8 mouse cellular contexts compared by ENCODE assay signal in the genomic region with DNA sequence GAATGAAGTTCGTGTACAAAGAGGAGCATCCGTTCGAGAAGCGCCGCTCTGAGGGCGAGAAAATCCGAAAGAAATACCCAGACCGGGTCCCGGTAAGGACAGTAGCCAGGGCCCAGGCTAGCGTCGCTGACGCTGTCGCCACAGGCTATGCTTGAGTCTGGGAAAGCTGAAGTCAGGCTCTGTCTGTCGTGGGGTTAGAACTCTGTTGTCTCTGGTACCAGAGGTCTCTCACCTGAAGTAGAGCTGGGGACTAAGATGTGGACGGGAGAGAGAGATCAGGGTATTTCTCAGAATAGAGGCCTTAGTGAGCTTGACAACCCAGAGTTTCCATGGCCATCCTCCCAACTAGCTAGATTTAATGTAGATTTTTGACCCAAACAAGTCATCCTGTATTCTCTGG. TPM values are rescaled to one million over a fixed set of nuclear protein-coding genes. Genes with fewer than 3 reads are reported as not detected.
DNase-seq lines count a peak whose midpoint lies in the region; ATAC-seq and TF ChIP-seq lines count a peak whose summit lies in the region.

No protein-coding gene starts in this region.

- H3K4me3 ChIP-seq in left cerebral cortex, adult 2 months, result peak overlapping the region; percentile 93
- H3K4me3 ChIP-seq in embryonic facial prominence, embryonic 13.5 days, result peak overlapping the region; percentile 84
- H3K4me3 ChIP-seq in intestine, embryonic 16.5 days (ENCODE audit: low read length), result peak overlapping the region; percentile 81
- H3K4me3 ChIP-seq in myocyte, result peak overlapping the region; percentile 61

- H3ac ChIP-seq in myocyte (ENCODE audit: control insufficient read depth, insufficient read length), result peak overlapping the region; percentile 70

- ATAC-seq in embryonic facial prominence, embryonic 13.5 days (ENCODE audit: insufficient number of reproducible peaks, insufficient read depth, low FRiP score, low TSS enrichment, low read depth), result no peak
- ATAC-seq in intestine, embryonic 16.5 days, result peak; percentile 12

- 0% methylated on average over 15 of the region's 15 CpGs for WGBS in embryonic facial prominence, embryonic 13.5 days
- 0% methylated on average over 15 of the region's 15 CpGs for WGBS in intestine, embryonic 16.5 days

- TF ChIP-seq POLR2A in myocyte (IDR thresholded peaks at IDR 0.05; ENCODE audit: insufficient read length, low read depth), result no peak

- intact Hi-C loops in left cerebral cortex, adult 2 months (cut with DNase I), result no loop called here
- intact Hi-C loops in left cerebral cortex, postnatal 25 days (cut with DNase I), result no loop called here

- H3K27ac ChIP-seq in left cerebral cortex, adult 2 months, result peak overlapping the region; percentile 96
- peak overlapping the region; percentile 94 for H3K27ac ChIP-seq in embryonic facial prominence, embryonic 13.5 days
- H3K27ac ChIP-seq in intestine, embryonic 16.5 days (ENCODE audit: low read length), result peak overlapping the region; percentile 90

- no peaks in the 10 kb centered on the region for H3K9me3 ChIP-seq in embryonic facial prominence, embryonic 13.5 days
- no peaks in the 10 kb centered on the region for H3K9me3 ChIP-seq in intestine, embryonic 16.5 days (ENCODE audit: control insufficient read depth, low read length)

- TF ChIP-seq CTCF in left cerebral cortex, adult 2 months (IDR thresholded peaks at IDR 0.05), result no peak

- H3K9ac ChIP-seq in embryonic facial prominence, embryonic 13.5 days, result peak overlapping the region; percentile 85
- H3K9ac ChIP-seq in intestine, embryonic 16.5 days (ENCODE audit: low read depth, low read length), result peak overlapping the region; percentile 86

- peak overlapping the region; percentile 74 for H3K4me2 ChIP-seq in embryonic facial prominence, embryonic 13.5 days
- peak overlapping the region; percentile 57 for H3K4me2 ChIP-seq in intestine, embryonic 16.5 days (ENCODE audit: low read depth, low read length)
- peak overlapping the region; percentile 80 for H3K4me2 ChIP-seq in myocyte (ENCODE audit: low read depth)

- no peak for DNase-seq in left cerebral cortex, adult 2 months (ENCODE audit: extremely low spot score in 1 of 2, low spot score in 2 of 2)
- DNase-seq in left cerebral cortex, postnatal 25 days (ENCODE audit: low spot score in 2 of 2), result no peak
- DNase-seq in cerebellum, postnatal 4 days (ENCODE audit: low spot score in 2 of 2), result no peak
- DNase-seq in T-cell, adult 2 months (ENCODE audit: low spot score), result no peak
- no peak for DNase-seq in ovary, postnatal 10 days (ENCODE audit: low spot score)

- peaks cover 43% of the 10 kb centered on the region for H3K79me2 ChIP-seq in myocyte (ENCODE audit: control insufficient read depth, insufficient read depth)

- no peaks in the 10 kb centered on the region for H3K27me3 ChIP-seq in embryonic facial prominence, embryonic 13.5 days
- H3K27me3 ChIP-seq in intestine, embryonic 16.5 days (replicated peaks; ENCODE audit: control insufficient read depth, insufficient read depth, low read length), result no peaks in the 10 kb centered on the region
- H3K27me3 ChIP-seq in myocyte (ENCODE audit: control insufficient read depth, insufficient read depth, insufficient read length), result no peaks in the 10 kb centered on the region

- peaks cover 53% of the 10 kb centered on the region for H3K36me3 ChIP-seq in embryonic facial prominence, embryonic 13.5 days
- H3K36me3 ChIP-seq in intestine, embryonic 16.5 days (ENCODE audit: control insufficient read depth, insufficient read depth, low read length), result peaks cover 20% of the 10 kb centered on the region
- peaks cover 33% of the 10 kb centered on the region for H3K36me3 ChIP-seq in myocyte (ENCODE audit: control insufficient read depth, insufficient read depth)

- peaks cover 24% of the 10 kb centered on the region for H3K4me1 ChIP-seq in embryonic facial prominence, embryonic 13.5 days
- peaks cover 16% of the 10 kb centered on the region for H3K4me1 ChIP-seq in intestine, embryonic 16.5 days (ENCODE audit: control insufficient read depth, insufficient read depth, low read length)

TF ChIP-seq in myocyte, 11 proteins besides CTCF, POLR2A, EP300 and RAD21:
- TF ChIP-seq TCF3 (IDR thresholded peaks at IDR 0.05; ENCODE audit: insufficient read length, low read depth) (no peak), TCF12 (IDR thresholded peaks at IDR 0.05; ENCODE audit: insufficient read depth, poor library complexity, severe bottlenecking) (no peak), MYOG (IDR thresholded peaks at IDR 0.05; ENCODE audit: control insufficient read depth in 1 of 3, insufficient read depth in 1 of 3, insufficient read length in 2 of 3, low read depth in 2 of 3) (no peak), E2F4 (IDR thresholded peaks at IDR 0.05; ENCODE audit: insufficient read depth) (no peak), SRF (IDR thresholded peaks at IDR 0.05; ENCODE audit: control insufficient read depth, insufficient read length, low read depth) (no peak), MYOD1 (IDR thresholded peaks at IDR 0.05; ENCODE audit: control insufficient read depth in 1 of 3, insufficient read length in 2 of 3, low read depth in 2 of 3) (no peak), MAX (IDR thresholded peaks at IDR 0.05; ENCODE audit: low read depth) (no peak), POLR2AphosphoS2 (IDR thresholded peaks at IDR 0.05; ENCODE audit: insufficient read length, low read depth) (no peak), REST (IDR thresholded peaks at IDR 0.05; ENCODE audit: insufficient read depth, insufficient read length) (no peak), CEBPB (IDR thresholded peaks at IDR 0.05; ENCODE audit: insufficient read depth, poor library complexity, severe bottlenecking) (no peak), USF1 (IDR thresholded peaks at IDR 0.05; ENCODE audit: low read depth) (no peak)

RNA-seq across cellular contexts. Expression of a gene that starts 0.8 kb away (rescaled TPM):
- 100 to 1,000 TPM; 209 to 215 TPM for total RNA-seq in left cerebral cortex, adult 2 months (2021)
- total RNA-seq in left cerebral cortex, postnatal 25 days (2021), result 100 to 1,000 TPM; 217 to 218 TPM
- polyA plus RNA-seq in embryonic facial prominence, embryonic 13.5 days (2015; fragmentation: Nextera tagmentation; extraction: Ambion mirVana), result 511 and 542 TPM in 2 replicates
- polyA plus RNA-seq in intestine, embryonic 16.5 days (2015; fragmentation: Nextera tagmentation; extraction: Ambion mirVana), result 639 and 679 TPM in 2 replicates
- polyA plus RNA-seq in myocyte (2012; fragmentation: generic; extraction: Trizol), result 530 TPM

RNA-seq across cellular contexts. Expression of a gene that starts 3.9 kb away (rescaled TPM):
- total RNA-seq in left cerebral cortex, adult 2 months (2021), result 10 to 100 TPM; 44.3 to 48.9 TPM
- 10 to 100 TPM; 44.6 to 47.5 TPM for total RNA-seq in left cerebral cortex, postnatal 25 days (2021)
- 87.8 and 93.3 TPM in 2 replicates for polyA plus RNA-seq in embryonic facial prominence, embryonic 13.5 days (2015; fragmentation: Nextera tagmentation; extraction: Ambion mirVana)
- 49.7 and 53.1 TPM in 2 replicates for polyA plus RNA-seq in intestine, embryonic 16.5 days (2015; fragmentation: Nextera tagmentation; extraction: Ambion mirVana)
- 58.6 TPM for polyA plus RNA-seq in myocyte (2012; fragmentation: generic; extraction: Trizol)

RNA-seq across cellular contexts. Expression of a gene that starts 8.7 kb away (rescaled TPM):
- 10 to 100 TPM; 32.6 to 32.9 TPM for total RNA-seq in left cerebral cortex, adult 2 months (2021)
- 10 to 100 TPM; 26.1 to 32.2 TPM for total RNA-seq in left cerebral cortex, postnatal 25 days (2021)
- 55.0 and 56.8 TPM in 2 replicates for polyA plus RNA-seq in embryonic facial prominence, embryonic 13.5 days (2015; fragmentation: Nextera tagmentation; extraction: Ambion mirVana)
- polyA plus RNA-seq in intestine, embryonic 16.5 days (2015; fragmentation: Nextera tagmentation; extraction: Ambion mirVana), result 23.8 and 26.0 TPM in 2 replicates
- polyA plus RNA-seq in myocyte (2012; fragmentation: generic; extraction: Trizol), result 24.3 TPM

RNA-seq across cellular contexts. Expression of a gene that starts 9.4 kb away (rescaled TPM):
- total RNA-seq in left cerebral cortex, adult 2 months (2021), result 10 to 100 TPM; 90.9 to 93.8 TPM
- total RNA-seq in left cerebral cortex, postnatal 25 days (2021), result 100 to 1,000 TPM; 106 to 109 TPM
- 125 and 127 TPM in 2 replicates for polyA plus RNA-seq in embryonic facial prominence, embryonic 13.5 days (2015; fragmentation: Nextera tagmentation; extraction: Ambion mirVana)
- polyA plus RNA-seq in intestine, embryonic 16.5 days (2015; fragmentation: Nextera tagmentation; extraction: Ambion mirVana), result 92.6 and 106 TPM in 2 replicates
- polyA plus RNA-seq in myocyte (2012; fragmentation: generic; extraction: Trizol), result 91.5 TPM

RNA-seq across cellular contexts. Expression of a gene that starts 10.8 kb away (rescaled TPM):
- 100 to 1,000 TPM; 116 to 124 TPM for total RNA-seq in left cerebral cortex, adult 2 months (2021)
- 100 to 1,000 TPM; 117 to 129 TPM for total RNA-seq in left cerebral cortex, postnatal 25 days (2021)
- polyA plus RNA-seq in embryonic facial prominence, embryonic 13.5 days (2015; fragmentation: Nextera tagmentation; extraction: Ambion mirVana), result 30.0 and 30.9 TPM in 2 replicates
- polyA plus RNA-seq in intestine, embryonic 16.5 days (2015; fragmentation: Nextera tagmentation; extraction: Ambion mirVana), result 20.7 and 20.9 TPM in 2 replicates
- 146 TPM for polyA plus RNA-seq in myocyte (2012; fragmentation: generic; extraction: Trizol)
